Mouse (Mus musculus) urinary bladder, postnatal 25 days (tissue): ENCODE results near the gene Gm20683.
"Not testable (repeated sequence)": the region's sequence is repeated elsewhere in the genome, so short reads cannot be mapped to it uniquely, and the experiment has no call there.

Experiments
- DNase-seq: peaks from one replicate; pipeline ENCODE4 v3.0.0; 2022; ENCODE audit warnings: low spot score

Gm20683 gene

DNA sequence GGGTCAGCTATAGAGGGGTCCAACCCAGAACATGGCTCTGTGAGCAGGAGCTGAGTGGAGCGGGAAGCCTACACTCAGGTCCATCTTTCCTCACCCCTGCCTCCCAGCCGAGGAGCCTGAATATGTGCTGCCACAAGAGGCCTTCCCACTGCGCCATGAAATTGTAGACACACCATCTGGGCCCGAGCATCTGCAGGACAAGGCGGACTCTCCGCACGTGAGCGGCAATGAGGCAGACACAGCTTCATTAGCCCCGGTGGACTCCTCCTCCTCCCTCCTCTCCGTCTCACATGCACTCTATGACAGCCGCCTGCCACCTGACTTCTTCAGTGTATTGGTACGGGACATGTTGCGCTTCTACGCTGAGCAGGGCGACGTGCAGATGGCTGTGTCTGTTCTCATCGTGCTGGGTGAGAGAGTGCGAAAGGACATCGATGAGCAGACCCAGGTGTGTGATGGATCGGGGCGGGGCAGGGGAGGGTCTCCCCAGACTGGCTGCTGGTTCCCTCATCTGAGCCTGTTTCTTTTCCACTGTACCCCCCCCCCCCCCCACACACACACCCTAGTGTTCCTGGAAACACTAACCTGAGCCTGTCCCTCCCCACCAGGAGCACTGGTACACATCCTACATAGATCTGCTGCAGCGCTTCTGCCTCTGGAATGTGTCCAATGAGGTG is 13.9 kb downstream of the Gm20683 start:
- no peak for DNase-seq

DNA sequence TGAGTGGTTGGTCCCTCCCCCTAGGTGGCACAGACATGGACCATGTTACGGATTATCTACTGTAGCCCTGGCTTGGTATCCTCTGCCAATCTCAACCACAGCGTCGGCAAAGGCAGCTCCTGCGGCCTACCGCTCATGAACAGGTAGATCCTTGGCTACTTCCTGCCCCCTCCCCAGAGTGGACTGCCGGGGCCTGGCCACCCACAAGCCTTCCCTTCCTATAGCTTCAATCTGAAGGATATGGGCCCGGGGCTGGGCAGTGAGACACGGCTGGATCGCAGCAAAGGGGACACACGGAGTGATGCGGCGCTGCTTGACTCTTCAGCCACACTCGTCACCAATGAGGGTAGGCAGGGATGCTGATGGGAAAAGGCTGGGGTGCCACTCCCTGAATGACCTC is 14.6 kb downstream of the Gm20683 start:
- no peak for DNase-seq

DNA sequence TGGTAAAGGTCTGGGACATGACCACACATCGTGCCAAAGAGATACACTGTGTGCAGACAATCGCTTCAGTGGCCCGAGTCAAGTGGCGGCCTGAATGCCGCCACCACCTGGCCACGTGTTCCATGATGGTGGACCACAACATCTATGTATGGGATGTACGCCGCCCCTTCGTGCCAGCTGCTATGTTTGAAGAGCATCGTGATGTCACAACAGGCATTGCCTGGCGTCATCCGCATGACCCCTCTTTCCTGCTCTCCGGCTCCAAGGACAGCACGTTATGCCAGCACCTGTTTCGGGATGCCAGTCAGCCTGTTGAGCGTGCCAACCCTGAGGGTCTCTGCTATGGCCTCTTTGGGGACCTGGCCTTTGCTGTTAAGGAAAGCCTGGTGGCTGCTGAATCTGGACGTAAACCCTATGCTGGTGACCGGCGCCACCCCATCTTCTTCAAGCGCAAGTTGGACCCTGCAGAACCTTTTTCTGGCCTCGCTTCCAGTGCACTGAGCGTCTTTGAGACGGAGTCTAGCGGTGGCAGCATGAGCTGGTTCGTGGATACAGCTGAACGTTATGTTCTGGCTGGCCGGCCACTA is 15.5 kb downstream of the Gm20683 start:
- no peak for DNase-seq

DNA sequence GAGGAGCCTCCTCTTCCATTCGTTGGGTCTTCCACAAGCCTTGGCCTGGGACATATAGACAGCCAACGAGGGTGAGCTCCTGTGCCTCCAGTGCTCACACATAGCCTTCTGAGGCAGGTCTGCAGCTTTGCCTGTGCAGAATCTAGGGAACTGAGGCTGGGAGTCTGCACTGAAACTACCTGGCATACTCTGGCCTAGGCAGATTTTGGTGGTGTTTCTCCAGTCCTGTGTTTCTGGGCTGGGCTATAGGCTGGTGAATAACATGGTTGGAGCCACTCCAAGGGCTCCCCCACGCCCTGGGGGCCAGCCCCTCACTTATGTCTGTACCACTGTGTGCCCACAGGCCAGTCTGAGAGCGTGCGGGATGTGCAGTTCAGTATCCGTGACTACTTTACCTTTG is 16.3 kb downstream of the Gm20683 start:
- DNase-seq, result no peak

DNA sequence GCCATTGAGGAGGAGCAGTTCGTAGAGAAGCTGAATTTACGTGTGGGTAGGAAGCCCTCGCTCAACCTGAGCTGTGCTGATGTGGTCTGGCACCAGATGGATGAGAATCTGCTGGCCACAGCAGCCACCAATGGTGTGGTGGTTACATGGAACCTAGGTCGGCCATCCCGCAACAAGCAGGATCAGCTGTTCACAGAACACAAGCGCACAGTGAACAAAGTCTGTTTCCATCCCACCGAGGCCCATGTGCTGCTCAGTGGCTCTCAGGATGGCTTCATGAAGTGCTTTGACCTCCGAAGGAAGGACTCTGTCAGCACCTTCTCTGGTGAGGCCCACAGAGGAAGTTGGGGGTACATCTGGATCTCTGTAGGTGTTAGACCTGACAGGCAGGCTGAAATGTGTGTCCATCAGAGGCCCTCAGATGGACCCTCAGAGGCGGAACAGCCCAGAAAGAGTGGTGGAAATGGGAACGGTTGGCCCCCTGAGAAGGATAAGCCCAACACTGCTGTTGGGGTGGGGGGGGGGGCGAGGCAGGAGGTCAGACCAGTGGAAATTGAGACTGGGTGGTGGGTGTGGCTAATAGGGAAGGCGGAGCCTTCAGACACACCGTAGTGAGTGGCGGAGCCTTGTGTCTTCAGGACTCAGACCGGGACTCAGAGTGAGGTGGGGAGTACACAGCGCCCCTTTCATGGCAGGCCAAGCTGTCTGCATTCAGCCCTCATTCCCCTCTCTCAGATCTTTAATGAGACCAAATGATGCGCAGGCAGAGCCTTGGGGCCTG is 17.0 kb downstream of the Gm20683 start:
- no peak for DNase-seq

DNA sequence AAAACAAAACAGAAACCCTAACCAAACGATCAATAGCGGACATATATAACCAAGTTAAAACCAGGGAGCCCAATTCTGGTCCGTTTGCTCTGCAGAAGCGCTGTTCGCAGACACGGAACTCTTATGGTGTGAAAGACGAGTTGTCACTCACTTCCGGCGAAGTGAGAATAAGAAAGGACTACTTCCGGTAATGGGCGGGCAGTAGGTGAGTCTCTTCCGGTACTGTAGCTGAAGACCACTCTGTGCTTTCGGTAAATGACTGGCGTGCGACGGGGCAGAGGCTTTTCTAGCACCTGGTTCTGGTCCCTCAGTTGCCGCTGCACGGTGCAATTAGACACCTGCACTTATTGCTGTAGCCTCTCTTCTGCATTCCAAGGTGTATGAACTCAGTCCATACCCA is 18.1 kb downstream of the Gm20683 start, which contains the start of gene Wdr24:
Gene Wdr24, plus strand, starts transcription at position 176 of the 400 bp plus-strand sequence.
- DNase-seq, result peak; percentile 65

DNA sequence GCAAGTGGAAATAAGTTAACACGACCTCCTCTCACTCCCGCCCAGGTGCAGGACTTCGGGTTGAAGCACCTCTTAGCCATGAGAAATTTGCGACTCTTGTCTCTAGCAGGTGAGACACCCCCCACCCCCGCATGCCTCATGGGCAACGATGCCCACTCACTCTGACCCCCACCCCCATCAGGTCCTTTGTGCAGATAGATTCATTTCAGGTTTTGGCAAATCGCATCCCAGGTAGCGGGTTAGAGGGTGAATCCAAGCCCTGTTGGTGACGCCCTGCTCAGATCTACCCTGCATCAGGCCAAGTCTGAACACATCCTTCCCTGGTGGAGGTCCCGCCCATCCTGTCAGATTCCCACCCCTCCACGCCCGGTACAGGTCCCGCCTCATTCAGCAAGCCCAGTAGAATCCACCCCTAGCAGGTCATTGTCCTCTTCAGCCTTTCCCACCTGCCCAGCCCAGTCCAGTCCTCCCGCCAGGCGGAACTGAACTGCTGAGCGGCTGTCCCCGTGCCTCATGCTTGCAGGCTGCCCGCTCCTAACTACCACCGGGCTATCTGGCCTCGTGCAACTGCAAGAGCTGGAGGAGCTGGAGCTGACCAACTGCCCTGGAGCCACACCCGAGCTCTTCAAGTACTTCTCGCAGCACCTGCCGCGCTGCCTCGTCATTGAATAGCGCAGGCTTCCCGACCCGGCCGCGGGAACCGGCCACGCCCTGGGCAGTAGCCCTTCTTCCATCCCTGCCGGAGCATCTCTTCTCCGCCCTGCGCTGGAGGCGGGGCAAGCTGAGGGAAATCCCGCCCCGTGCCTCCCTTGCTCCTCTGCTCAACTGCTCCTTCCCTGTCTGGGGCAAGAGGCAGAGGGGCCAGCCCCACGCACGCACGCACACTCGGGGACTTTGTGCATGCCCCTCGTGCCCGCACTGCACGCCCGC is 22.4 kb downstream of the Gm20683 start:
- DNase-seq, result no peak

DNA sequence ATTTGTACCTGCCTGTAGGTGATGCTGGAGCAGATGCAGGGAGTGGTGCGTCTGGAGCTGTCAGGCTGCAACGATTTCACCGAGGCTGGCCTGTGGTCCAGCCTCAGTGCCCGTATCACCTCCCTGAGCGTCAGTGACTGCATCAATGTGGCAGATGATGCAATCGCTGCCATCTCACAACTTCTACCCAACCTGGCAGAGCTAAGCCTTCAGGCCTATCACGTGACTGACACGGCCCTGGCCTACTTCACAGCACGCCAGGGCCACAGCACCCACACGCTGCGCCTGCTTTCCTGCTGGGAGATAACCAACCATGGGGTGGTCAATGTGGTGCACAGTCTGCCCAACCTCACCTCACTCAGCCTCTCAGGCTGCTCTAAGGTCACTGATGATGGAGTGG is 23.9 kb downstream of the Gm20683 start:
- DNase-seq, result no peak

DNA sequence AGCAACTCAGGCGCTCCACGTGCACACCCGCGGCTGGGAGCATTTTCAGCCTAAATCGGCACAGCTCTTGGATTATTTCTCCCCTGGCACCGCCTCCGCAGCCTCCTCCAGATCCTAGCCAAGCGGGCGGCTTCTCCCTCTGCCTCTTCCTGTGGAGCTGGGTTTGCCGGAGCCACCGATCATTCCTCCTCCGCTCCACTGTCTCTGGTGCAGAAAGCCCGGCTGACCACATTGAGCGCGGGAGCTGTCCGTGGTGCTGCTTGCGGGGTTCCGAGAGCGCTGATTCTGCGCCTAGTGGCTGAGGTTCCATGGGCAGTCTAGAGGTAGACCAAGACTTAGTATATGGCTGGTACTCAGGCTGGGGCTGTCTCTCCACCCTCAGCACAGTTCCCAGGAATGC is 28.1 kb downstream of the Gm20683 start:
- DNase-seq, result peak; percentile 88

DNA sequence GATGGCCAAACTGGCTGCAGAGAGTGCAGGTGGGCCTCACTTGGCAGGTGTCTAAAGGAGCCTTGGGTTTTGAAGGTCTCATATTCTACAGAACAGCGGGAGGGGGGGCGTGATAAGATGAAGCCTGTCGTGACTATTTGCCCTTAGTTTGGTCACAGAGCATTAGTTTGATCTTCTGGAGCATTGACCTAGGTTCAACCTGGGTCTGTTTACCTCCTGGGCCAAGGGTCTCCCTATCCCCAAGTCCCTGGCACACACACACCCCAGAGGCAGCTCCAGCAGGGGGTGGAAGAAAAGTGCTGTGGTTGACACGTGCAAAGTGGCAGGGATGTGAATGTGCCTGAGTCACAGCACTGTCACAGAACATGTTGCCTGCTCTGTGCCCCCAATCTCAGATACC is 30.7 kb downstream of the Gm20683 start:
- DNase-seq, result no peak

DNA sequence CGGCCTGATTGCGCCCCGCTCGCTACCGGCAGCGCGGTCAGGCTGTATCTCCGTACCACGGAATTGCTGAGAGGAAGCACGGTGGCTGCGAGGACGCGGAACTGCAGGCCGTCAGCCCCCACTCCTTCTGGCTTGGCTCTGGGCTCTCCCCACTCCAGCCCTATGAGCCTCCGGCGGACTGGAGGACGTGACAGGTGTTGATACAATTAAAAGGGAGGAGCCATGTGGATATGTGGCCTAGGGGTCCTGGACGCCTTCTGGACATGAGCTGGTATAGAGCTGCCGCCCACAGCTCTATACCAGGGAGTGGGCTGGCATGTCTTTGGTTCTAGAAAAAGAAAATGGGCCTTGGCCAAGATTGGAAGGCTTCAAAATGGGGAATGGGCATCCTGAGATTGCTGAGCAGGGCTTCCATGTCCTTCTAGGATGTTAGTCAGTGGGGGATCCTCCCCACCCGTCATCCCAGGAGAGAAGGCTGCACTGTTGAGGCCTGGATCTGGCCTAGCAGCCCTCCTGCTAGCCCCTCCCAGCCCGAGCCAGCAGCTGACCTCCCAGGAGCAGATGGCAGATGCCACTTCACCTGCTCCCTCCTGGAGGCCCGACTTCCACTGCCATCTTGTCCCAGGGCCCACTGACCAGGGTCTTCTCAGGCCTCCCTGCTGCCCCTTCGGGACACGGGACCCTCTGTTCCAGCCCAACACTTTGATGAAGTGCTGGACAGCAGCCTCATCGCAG is 31.8 kb downstream of the Gm20683 start:
- DNase-seq, result no peak

DNA sequence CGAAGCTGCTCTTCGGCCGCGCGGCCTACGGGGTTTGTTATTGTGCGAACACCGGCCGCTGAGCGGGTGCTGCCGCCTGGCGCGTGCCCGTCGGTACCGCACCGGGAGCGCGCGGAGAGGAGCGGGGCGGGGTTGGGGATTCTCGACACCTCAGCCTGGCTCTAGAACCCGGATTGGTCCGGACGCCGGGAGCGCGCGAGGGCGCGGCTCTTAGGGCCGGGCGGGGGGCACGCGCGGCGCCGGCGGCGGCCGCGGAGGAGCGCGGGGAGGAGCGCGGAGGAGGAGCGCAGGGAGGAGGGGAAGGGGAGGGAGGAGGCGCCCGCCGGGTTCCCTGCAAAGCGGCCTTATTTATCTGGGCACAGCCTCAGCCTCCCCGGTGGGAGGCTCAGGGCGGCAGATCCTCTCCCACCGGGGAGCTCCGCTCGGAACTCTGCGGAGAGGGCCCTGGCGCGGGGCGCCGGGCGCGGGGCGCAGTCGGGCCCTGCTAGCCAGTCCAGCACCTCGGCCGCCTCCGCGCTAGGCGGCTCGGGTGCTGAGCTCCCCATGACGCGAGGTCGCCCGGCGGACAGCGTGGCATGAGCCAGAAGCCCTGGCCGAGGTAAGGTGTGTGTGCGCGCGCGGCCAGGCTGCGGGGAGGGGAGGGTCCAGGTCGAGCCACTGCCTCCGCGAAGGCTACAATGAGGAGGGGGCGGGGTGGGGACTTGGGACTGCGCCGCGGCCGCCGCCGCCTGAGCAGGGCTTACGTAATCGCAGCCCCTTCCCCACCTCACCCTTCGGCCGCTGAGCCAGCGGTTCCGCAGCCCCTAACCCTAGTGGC is 32.6 kb downstream of the Gm20683 start, which contains the start of gene Fbxl16:
Gene Fbxl16, plus strand, starts transcription at position 297 of the 817 bp plus-strand sequence.
- no peak for DNase-seq

DNA sequence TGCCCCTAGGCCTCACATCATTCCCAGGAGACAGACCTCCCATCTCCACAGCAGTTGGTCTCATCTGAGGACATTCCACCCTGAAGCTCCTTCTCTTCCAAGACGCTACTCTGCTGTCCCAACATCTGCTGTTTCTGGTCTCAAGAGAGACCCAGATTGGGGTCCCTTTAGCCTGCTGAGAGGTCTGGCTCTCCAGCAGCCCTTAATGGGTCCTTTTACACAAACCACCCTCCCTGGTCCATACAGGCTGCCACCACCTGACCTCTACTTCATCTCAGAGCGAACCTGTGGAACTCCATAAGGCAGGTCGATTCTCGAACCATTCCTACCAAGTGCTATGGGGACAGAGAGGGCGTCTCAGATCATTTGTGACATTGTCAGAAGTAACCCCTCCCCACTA is 33.5 kb downstream of the Gm20683 start:
- DNase-seq, result no peak

DNA sequence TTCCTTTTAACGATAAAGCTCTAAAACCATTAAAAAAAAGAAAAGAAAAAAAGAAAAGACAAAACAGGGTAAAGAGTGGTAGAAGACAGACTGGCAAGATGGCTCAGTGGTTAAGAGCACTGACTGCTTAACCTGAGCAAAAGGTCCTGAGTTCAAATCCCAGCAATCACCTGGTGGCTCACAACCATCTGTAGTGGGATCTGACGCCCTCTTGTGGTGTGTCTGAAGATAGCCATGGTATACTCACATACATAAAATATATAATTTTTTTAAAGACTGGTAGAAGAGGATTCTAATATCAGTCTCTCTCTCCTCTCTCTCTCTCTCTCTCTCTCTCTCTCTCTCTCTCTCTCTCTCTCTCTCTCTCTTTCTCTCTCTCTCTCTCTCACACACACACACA is 34.1 kb downstream of the Gm20683 start:
- not testable (repeated sequence) for DNase-seq

DNA sequence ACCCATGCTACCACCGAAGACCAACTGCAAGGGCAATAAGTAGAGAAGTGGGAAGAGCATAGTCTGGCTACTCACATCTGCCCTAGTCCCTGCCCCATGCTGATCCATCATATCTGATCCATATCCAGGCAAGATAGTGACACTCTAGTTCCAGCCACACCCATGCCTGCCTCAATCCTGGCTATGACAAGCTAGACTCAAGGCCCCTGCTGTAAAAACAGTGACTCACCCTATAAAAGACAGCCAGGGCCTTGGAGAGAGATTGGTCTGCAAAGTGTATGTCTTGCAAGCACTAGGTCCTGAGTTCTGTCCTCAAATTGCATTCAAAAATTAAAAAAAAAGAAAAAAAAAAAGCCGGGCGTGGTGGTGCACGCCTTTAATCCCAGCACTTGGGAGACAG is 35.1 kb downstream of the Gm20683 start:
- DNase-seq, result no peak

DNA sequence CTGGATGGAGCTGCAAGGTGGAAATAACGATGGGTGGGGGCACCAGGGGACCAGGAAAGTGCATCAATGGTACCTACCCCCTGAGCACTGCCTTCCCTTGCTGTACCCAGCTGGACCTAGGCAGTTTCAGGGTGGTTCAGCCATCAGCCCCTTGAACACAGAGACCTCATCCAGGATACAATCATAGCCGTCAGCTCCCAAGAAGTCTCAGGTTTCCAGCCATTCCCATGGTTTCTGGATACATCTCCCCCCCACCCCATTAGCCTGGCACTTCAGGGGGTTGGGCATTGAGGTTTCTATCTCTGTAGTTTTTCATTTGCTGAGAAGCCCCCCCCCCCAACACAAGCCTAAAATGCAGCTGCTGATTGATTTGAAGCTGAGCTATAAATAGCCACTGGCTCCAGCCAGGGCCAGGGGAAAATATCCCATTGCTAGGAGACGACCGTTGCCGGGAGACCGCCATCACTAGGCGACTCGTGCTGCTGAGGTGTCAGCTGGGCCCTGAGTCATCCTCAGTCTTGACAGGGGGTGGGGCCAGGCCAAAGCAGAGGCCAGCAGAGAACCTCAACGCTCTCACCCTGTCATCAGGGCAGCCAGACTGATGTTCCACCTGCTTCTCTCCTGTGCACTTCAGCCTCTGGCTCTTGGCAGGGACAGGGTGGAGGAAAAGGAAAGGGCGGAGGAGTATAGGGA is 38.6 kb downstream of the Gm20683 start:
- no peak for DNase-seq

DNA sequence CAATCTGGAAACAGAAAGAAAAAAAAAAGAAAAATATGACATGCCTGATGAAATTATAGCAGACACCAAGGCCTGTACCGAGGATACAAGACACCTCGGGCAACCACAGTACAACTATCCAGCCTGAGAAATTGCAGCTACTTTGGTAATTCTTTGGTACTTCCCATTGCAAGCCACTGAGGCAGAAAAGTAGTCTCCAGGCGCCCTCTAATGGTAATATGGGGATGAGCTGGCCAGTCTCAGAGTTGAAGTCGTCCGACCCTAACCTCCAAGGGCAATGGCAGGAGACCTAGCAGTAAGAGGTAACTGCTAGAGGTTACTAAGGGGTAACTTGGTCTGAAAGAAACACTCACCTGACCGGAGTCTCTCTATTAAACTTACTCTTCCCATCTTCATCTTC is 40.5 kb downstream of the Gm20683 start:
- no peak for DNase-seq

DNA sequence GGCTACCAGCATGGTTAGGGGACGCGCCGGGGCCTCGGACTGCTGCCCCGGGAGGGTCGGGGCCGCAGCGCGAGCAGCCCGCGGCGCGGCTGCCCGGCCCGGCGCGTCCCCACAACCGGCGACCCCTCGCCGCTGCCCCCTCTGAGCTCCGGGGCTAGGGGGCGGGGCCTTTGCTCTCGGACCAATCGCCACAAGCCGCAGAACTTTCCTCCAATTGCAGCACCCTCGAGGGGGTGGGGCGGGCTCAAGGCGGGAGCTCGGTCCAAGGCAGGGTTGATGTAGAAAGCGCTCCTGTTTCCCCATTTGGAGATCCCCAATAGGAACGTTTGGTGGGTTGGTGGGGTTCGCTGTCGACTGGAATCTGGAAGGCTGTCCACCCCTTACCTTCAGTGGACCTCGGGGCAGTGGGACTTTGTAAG is 44.6 kb downstream of the Gm20683 start, which contains the start of gene Metrn:
Gene Metrn, minus strand, starts transcription at position 186 of the 419 bp plus-strand sequence.
- DNase-seq, result peak; percentile 87

DNA sequence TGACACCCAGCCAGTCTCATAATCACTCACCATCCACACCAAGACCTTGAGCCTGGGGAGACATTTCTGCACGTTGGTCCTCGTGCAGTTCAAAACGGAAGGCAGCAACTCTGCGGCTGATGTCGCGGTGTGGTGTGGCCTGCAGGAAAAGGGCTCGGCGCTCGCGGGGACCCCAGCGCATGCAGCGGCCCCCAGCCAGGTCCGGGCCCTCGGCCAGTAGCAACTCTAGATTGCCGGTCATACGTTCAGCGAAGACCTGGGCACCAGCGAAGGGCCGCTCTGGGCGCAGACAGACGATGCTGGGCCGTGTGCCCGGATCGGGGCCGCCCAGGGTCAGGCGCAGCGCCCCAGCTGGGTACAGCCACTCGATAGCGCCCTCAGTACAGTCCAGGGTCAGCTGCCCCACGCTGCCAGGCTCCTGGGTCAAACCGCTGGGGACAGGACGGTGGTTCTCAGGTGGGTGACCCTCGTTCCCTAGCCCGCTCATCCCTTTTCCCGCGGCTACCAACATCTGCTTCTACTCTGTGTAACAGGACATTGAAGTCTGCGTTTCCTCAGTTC is 45.3 kb downstream of the Gm20683 start:
- DNase-seq, result no peak
